Mouse (Mus musculus) urinary bladder, adult 18-20 months (tissue): Measurements from ENCODE around the gene Samd3.

Experiments used
- DNase-seq, 2 experiments: peaks; one replicate each; pipeline ENCODE4 v3.0.0; 2022; ENCODE audit warnings: low spot score in 2 of 2, mixed read lengths in 2 of 2

Gene Samd3

DNA sequence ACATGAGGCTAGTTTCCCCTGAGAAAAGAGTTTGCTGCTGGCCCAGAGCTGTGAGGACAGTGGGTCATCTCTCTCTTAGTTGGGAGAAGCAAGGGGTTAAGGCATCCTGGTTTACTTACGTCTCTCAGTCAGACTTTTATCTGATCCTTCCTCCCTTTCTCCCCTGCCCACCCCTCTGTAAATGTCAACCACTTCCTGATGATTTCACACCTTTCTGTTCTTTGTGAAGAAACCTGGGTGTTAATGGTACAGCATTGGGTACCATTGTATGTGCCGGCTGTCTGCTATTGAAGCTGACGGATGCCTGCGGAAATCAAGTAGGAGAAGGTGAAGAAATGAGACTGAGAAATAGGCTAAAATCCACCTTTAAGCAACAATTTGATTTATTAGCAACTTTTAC is at the start of gene Samd3:
TSS of gene Samd3 (plus strand) at position 220 of the 400 bp plus-strand sequence.
- DNase-seq = no peak

GRCm38 (mm10) chr10:26185289-26185688 is 44.2 kb upstream of the Samd3 start:
- DNase-seq = no peak

GRCm38 (mm10) chr10:26190811-26191210 is 38.7 kb upstream of the Samd3 start:
- no peak for DNase-seq

DNA sequence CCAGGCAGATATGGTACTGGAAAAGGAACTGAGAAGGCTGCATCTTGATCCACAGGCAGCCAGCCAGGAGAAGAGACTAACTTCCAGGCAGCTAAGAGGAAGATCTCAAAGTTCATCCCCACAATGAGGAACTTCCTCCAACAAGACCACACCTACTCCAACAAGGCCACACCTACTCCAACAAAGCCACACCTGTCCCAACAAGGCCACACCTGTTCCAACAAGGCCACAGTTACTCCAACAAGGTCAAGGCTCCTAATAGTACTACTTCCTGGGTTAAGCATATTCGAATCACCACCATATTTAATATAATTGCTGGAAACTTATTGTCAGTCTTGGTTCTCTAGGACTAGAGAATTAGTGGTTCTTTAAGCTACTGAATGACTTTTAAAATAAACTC is 34.6 kb upstream of the Samd3 start:
- DNase-seq = no peak

- DNase-seq = no peak
Observed at GRCm38 (mm10) chr10:26202708-26203368, 26.7 kb upstream of the Samd3 start.

DNA sequence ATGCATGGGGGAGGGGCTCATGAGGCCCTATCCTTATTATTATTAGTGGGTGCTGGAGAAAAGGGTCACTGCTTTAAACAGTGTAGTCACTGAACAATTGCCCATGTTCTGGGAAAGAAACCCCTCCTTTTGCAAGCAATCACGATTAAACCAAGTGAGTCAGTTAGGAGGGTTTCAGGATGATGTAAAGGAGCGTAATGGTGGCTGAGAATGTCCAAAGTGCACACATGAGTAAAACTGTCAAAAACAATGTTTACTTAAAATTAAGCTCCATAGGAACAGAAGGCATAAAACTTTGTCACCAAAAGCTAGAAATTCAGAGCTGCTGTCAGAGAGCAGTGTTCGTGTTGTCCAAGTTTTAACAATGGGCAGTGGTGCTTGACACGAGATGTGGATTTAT is 8.8 kb upstream of the Samd3 start:
- no peak for DNase-seq

DNA sequence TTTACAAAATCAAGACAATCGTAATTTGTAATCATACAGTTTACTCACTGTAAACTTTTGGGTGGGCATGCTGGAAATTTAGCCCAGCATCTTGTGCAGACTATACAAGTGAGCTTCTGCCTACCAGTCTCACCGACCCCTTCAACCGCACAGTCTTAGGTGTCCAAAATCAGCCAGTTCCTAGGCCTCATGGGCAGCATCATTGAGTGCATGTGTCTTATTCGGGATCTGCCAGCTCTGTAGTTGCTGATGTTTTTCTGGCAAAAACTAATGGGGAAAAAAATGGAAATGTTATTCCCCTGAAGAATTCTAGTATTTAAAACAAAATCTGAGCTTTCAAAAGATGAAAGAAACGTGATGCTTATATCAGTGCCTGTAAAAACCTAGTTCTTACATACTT is 3.3 kb upstream of the Samd3 start:
- DNase-seq = no peak

- no peak for DNase-seq
Observed at GRCm38 (mm10) chr10:26226734-26227133, 2.8 kb upstream of the Samd3 start.

- no peak for DNase-seq
Observed at GRCm38 (mm10) chr10:26228187-26228586, 1.3 kb upstream of the Samd3 start.

DNA sequence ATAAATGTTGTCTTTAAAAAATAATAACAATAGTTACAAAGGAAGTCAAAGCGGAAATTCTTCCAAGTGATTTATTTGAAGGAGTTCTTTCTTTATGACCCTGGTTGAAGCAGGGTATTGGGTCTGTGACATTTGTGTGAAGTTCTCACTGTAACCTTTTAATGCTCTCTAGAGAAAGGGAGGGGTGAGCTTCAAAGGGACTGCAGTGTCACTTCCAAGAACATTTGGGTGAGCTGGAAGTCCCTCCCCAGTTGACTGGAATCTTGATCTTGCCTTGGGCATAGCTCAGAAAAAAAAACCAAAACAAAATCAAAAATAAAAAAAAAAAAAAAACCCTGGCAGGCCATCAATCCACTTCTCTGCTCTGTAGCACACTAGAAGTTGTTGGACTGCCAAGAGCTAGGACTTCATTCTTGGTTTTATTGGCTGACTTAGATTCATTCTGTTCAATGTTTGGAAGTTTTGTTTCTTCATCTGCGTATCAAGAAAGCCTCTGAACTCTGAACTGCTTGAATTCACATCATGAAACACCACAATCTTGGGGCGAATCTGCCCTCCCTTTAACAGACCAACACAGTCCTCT is 2.7 kb downstream of the Samd3 start:
- DNase-seq = no peak

GRCm38 (mm10) chr10:26238559-26238958 is 9.1 kb downstream of the Samd3 start:
- DNase-seq = no peak

- no peak for DNase-seq
Observed at GRCm38 (mm10) chr10:26239090-26239489, 9.6 kb downstream of the Samd3 start.

DNA sequence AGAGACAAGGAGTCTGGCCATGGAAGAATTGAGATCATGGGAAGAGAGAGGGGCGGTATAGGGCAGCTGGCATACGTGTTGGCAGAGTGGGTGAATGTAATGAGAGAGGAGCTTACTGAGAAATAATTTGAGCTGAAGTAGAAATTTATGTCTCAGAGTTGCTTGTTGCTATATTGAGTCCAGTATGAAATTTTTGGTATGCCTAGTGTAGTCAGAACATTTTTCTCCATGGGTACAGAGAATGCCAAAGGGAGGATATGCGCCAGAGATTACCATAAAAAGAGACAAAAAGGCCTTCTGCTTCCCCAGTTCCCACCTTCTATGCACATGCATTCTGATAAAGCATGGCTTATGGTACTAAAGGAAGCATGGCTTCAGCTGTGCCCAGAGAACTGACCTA is 13.7 kb downstream of the Samd3 start:
- no peak for DNase-seq

DNA sequence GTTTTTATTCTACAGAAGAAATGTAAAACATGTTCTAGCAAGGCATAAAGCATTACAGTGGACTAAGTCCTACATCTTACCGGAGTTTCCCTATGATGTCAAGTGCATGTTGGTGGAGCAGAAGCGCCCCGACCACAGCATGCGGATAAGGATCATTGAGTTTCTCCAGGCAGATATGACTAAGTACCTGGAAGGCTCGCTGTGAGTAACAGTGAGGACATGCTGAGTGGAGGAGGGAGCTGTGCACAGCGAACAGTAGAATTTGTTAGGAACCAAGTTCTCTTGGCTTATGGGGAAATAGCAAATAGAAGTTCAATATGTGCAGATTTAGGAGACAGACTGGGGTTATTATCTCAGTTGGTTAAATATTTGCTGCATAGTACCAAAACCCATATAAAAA is 15.0 kb downstream of the Samd3 start:
- DNase-seq = no peak

DNA sequence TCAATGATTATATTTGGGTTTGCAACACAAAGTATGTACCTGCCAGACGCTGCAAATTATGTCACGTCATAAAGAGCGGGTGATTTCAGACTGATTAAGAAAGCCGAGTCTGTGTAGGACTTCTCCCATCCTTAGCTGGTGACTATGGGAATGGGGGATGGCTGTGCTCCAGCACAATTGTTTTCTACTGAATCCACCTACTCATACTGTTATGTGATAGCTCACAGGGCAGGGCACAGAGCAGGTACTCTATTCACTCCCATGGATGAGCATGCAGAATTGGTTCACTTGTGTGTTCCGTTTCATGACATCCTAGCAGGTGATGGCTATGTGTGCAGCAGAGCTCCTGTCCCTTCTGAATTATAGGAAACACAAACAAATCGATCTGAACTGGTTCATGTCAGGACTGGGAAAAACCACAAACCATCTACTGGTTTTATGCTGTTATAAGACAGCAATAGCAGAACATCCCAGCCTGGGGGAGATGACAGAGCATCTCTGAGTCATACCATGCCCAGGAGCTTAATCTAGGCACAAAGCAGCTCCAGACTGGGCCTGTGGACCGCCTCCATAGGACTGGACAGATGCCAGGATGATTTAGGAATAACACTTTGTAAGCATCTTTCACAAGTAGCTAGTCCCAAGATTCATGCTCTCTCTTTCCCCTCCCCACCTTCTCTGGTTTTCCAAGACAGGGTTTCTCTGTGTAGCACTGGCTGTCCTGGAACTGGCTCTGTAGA is 20.1 kb downstream of the Samd3 start:
- no peak for DNase-seq

- DNase-seq = no peak
Observed at GRCm38 (mm10) chr10:26259908-26260307, 30.4 kb downstream of the Samd3 start.

GRCm38 (mm10) chr10:26263744-26264459 is 34.4 kb downstream of the Samd3 start:
- DNase-seq = no peak

DNA sequence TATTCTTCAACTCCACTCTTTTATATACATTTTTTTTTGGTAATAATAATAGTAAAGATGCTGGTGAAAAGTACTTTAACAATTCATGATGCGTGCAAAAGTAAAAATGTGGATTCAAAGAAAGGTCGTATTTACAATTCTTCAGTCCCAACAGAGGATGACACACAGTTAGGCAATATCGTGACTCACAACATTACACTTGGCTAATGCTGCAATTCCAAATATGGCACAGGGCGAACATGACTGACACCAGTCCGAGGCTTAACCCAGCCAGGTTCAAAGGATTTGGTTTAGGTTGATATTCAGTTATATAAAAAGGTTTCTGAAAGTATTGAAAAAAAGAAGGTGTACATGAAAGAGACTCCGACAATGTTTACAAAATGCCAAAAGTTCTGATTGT is 45.9 kb downstream of the Samd3 start:
- no peak for DNase-seq

DNA sequence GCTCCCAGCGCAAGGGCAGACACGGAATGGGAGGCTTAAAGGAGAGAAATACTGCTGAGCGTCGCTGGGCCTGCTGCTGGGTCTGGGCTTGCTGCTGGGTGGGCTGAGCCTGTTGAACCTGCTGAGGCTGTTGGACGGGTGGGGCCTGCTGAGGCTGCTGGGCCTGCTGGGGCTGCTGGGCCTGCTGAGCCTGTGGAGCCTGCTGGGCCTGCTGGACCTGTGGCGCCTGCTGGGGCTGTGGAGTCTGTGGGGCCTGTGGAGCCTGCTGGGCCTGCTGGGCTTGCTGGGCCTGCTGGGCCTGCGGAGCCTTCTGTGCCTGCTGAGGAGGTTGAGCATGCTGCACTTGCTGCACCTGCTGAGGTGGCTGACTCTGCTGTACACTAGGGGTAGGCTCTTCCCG is 50.5 kb downstream of the Samd3 start:
- no peak for DNase-seq

- no peak for DNase-seq
Observed at GRCm38 (mm10) chr10:26287136-26287535, 57.6 kb downstream of the Samd3 start.

- no peak for DNase-seq
Observed at GRCm38 (mm10) chr10:26297200-26297599, 67.7 kb downstream of the Samd3 start.

DNA sequence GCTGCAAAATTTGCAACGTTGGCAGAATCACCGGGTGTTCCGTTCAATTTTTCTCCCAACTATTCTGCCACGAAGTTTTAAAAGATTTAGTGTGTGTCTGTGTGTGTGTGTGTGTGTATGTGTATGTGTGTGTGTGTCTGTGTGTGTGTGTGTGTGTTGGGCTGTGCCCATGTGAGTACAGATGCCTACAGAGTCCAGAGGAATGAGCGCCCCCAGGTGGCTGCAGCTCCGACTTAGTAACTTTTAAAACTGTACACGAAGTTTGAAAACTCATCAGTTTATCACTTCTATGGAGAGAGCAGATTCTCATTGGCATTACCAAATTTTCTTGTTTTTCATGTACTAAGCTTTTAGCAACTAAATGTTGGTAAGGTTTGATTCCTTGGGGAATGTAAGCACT is 68.1 kb downstream of the Samd3 start:
- DNase-seq = no peak

GRCm38 (mm10) chr10:26302336-26302735 is 72.8 kb downstream of the Samd3 start:
- DNase-seq = no peak
